Mouse (Mus musculus) liver, embryonic 16.5 days (tissue): ENCODE results near the gene Rapgef4. TPM values are rescaled to one million over a fixed set of nuclear protein-coding genes. Genes with fewer than 3 reads are reported as not detected.

Experiments
- ATAC-seq: fragments of 200-750 bp; cut with Nextera tagmentation; 2 replicates; pipeline ENCODE4 v1.8.0; 2017; ENCODE audit warnings: low read depth, mild to moderate bottlenecking, moderate number of reproducible peaks, moderate library complexity
- H3K27ac ChIP-seq: fragments of 300-500 bp; sonication (generic); 2 replicates; pipeline ENCODE4 v1.5.1; 2014; ENCODE audit warnings: mild to moderate bottlenecking, low read length
- H3K27me3 ChIP-seq: fragments of 300-500 bp; sonication (generic); 2 replicates; pipeline ENCODE4 v1.6.1; 2014; ENCODE audit warnings: low read depth, low read length, mixed read lengths; ENCODE audit not compliant: control insufficient read depth, insufficient read depth
- H3K36me3 ChIP-seq: fragments of 300-500 bp; sonication (generic); 2 replicates; pipeline ENCODE4 v1.6.1; 2014; ENCODE audit warnings: mild to moderate bottlenecking; ENCODE audit not compliant: control insufficient read depth, insufficient read depth
- H3K4me1 ChIP-seq: fragments of 300-500 bp; sonication (generic); 2 replicates; pipeline ENCODE4 v1.6.1; 2014; ENCODE audit warnings: low read depth, low read length, mixed read lengths; ENCODE audit not compliant: control insufficient read depth
- H3K4me2 ChIP-seq: fragments of 300-500 bp; sonication (generic); 2 replicates; pipeline ENCODE4 v1.6.1; 2014; ENCODE audit warnings: low read depth, low read length, mixed read lengths
- H3K4me3 ChIP-seq: fragments of 300-500 bp; sonication (generic); 2 replicates; pipeline ENCODE4 v1.5.1; 2014; ENCODE audit warnings: low read depth, mild to moderate bottlenecking, low read length
- H3K9ac ChIP-seq: fragments of 300-500 bp; sonication (generic); 2 replicates; pipeline ENCODE4 v1.6.1; 2014; ENCODE audit warnings: low read depth, low read length
- H3K9me3 ChIP-seq: fragments of 300-500 bp; sonication (generic); replicated peaks from 2 replicates; pipeline ENCODE4 v1.6.1; 2016; ENCODE audit warnings: low read length; ENCODE audit not compliant: control insufficient read depth
- WGBS: fragments of 180-500 bp; shearing (Covaris S2); extraction: QIAGEN DNeasy Blood & Tissue Kit; methylation state at CpG from one replicate; pipeline ENCODE4 v1.1.7; 2014; ENCODE audit not compliant: insufficient replicate concordance; 5-methylcytosine and 5-hydroxymethylcytosine counted together
- polyA plus RNA-seq: library from polyadenylated mRNA; unstranded; fragments of >200 nt; fragmentation: Nextera tagmentation; extraction: Ambion mirVana; gene quantifications from 2 replicates; pipeline ENCODE4 v1.2.1, GENCODE M21; 2015

The Rapgef4 gene
- polyA plus RNA-seq, 1 experiment from 2014 or later, result 7.8 TPM

DNA sequence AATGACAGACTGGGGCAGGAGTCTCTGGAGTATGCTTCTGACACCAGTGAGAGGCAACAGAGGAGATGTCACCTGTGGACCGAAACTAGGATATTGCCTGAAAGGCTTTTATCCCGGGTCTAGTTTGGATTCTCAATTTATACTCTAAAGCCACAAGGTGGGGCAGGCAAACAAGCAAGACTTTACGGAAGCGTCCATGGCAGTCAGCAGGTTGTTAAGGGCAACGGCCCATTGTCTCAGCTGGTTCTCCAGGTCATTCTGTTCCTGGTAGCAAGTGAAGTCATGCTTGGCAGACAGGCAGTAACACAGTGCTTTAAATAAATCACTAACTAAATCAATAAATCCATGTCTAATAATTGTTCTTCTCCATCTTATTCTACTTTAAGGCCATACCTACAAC lies 24.6 kb upstream of the Rapgef4 start:
- Histone ChIP-seq H3K27me3 (no peaks in the 10 kb centered on the region), H3K4me1 (no peaks in the 10 kb centered on the region), H3K9me3 (no peaks in the 10 kb centered on the region), H3K4me2 (no peak overlapping the region), H3K9ac (no peak overlapping the region), H3K4me3 (no peak overlapping the region), H3K27ac (no peak overlapping the region), H3K36me3 (no peaks in the 10 kb centered on the region)
- no peak for ATAC-seq
- WGBS, result 60% methylated on average over 5 of the region's 5 CpGs

GRCm38 (mm10) chr2:71957951-71958350 lies 23.1 kb upstream of the Rapgef4 start:
- no peak overlapping the region for H3K4me2 ChIP-seq
- ATAC-seq, result no peak
- H3K4me3 ChIP-seq, result no peak overlapping the region
- H3K9me3 ChIP-seq, result no peaks in the 10 kb centered on the region
- H3K4me1 ChIP-seq, result no peaks in the 10 kb centered on the region
- H3K27ac ChIP-seq, result no peak overlapping the region
- H3K9ac ChIP-seq, result no peak overlapping the region
- H3K27me3 ChIP-seq, result no peaks in the 10 kb centered on the region
- no peaks in the 10 kb centered on the region for H3K36me3 ChIP-seq
- WGBS, result 52% methylated on average over 1 of the region's 1 CpGs

DNA sequence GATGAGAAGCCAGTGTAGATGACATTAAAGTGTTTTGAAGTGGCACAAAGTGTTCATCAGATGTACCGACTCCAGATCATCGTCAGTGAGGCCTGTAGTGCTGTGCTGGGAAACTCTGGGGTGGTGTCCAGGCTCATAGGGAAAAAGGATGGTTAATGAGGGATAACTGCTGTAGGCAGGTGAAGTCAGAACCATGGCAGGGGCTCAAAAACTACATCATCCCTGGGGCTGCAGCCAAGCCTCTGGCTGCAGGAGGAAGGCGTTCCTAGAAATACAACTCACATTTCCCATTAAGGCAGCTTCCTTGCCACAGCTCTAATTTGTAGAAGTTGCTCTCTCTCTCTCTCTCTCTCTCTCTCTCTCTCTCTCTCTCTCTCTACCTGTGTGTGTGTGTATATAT lies 22.6 kb upstream of the Rapgef4 start:
- no peak overlapping the region for H3K4me3 ChIP-seq
- no peak overlapping the region for H3K4me2 ChIP-seq
- no peaks in the 10 kb centered on the region for H3K4me1 ChIP-seq
- ATAC-seq, result no peak
- H3K36me3 ChIP-seq, result no peaks in the 10 kb centered on the region
- no peaks in the 10 kb centered on the region for H3K9me3 ChIP-seq
- no peak overlapping the region for H3K27ac ChIP-seq
- no peaks in the 10 kb centered on the region for H3K27me3 ChIP-seq
- no peak overlapping the region for H3K9ac ChIP-seq
- WGBS, result 72% methylated on average over 3 of the region's 3 CpGs

GRCm38 (mm10) chr2:71964216-71964615 lies 16.8 kb upstream of the Rapgef4 start:
- Histone ChIP-seq H3K9ac (no peak overlapping the region), H3K27ac (no peak overlapping the region), H3K36me3 (no peaks in the 10 kb centered on the region), H3K9me3 (no peaks in the 10 kb centered on the region), H3K4me3 (no peak overlapping the region), H3K4me2 (no peak overlapping the region), H3K27me3 (no peaks in the 10 kb centered on the region), H3K4me1 (no peaks in the 10 kb centered on the region)
- 51% methylated on average over 10 of the region's 10 CpGs for whole genome bisulfite sequencing
- no peak for ATAC-seq

DNA sequence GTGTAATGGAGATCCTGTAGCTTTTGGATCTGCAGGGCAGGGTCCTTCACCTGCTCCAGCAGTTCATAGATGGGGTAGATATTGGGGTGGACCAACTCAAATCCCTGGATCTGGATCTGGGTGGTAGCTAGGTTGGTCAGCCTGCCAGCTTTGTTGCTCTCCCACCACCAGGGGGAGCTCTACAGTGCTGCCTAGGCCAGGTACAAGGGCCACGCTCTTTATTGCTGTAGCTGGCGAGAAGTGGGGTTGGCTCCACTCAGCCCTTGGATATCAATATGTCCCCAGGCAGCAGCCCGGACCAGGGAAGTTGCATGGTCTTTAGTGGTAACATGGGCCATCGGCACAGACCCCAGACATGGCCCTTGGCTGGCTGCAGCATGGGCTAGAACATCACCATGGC lies 15.6 kb upstream of the Rapgef4 start:
- no peaks in the 10 kb centered on the region for H3K9me3 ChIP-seq
- H3K27ac ChIP-seq, result no peak overlapping the region
- H3K27me3 ChIP-seq, result no peaks in the 10 kb centered on the region
- no peak overlapping the region for H3K4me2 ChIP-seq
- H3K4me1 ChIP-seq, result no peaks in the 10 kb centered on the region
- no peak overlapping the region for H3K4me3 ChIP-seq
- no peak overlapping the region for H3K9ac ChIP-seq
- H3K36me3 ChIP-seq, result no peaks in the 10 kb centered on the region
- WGBS, result 64% methylated on average over 4 of the region's 4 CpGs
- no peak for ATAC-seq

DNA sequence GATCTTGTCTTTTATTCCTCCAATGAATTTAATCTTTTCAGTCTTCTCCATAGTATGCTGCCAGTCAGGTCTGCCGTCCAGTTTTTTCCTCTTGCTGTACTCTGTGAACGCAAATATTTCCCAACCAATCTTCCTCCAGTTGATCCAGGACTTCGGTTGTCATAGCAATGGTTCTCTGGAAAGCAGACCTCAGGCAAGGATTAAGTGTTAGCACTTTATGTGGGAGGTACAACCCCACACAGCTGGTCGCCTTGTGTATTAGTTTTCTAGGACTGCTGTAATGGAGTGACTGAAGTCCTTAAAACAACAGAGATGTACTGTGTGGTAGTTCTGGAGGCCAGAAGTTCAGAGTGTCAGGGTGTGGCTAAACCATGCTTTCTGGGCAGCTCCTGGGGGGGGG lies 14.3 kb upstream of the Rapgef4 start:
- no peak overlapping the region for H3K4me2 ChIP-seq
- H3K36me3 ChIP-seq, result no peaks in the 10 kb centered on the region
- 59% methylated on average over 4 of the region's 4 CpGs for WGBS
- H3K4me1 ChIP-seq, result no peaks in the 10 kb centered on the region
- no peaks in the 10 kb centered on the region for H3K27me3 ChIP-seq
- ATAC-seq, result no peak
- H3K9me3 ChIP-seq, result no peaks in the 10 kb centered on the region
- H3K27ac ChIP-seq, result no peak overlapping the region
- no peak overlapping the region for H3K9ac ChIP-seq
- H3K4me3 ChIP-seq, result no peak overlapping the region

DNA sequence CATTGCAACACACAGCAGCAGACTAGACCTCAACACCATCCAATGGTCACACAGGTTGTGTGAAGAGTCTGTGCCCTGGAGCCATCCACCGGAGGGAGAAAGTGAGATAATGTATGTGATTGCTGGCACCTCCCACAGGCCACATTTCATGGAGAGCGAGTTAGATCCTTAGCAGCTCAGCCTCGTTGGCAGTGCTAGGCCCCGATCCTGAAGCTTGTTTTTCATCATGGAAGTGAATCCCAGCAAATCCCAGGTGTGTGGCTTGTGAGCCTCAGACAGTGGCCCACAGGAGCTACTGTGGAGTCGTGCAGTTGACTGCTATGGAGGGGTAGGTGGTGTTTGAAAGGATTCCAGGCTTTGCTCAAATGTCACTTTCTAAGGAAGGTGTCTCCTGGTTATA lies 13.2 kb upstream of the Rapgef4 start:
- no peak overlapping the region for H3K9ac ChIP-seq
- ATAC-seq, result no peak
- 50% methylated on average over 5 of the region's 5 CpGs for WGBS

GRCm38 (mm10) chr2:71973646-71974045 lies 7.4 kb upstream of the Rapgef4 start:
- Histone ChIP-seq H3K9ac (no peak overlapping the region), H3K4me3 (no peak overlapping the region), H3K36me3 (no peaks in the 10 kb centered on the region), H3K27ac (no peak overlapping the region), H3K27me3 (no peaks in the 10 kb centered on the region), H3K4me1 (no peaks in the 10 kb centered on the region), H3K9me3 (no peaks in the 10 kb centered on the region), H3K4me2 (no peak overlapping the region)
- no peak for ATAC-seq
- WGBS, result 64% methylated on average over 3 of the region's 3 CpGs

More for the DNA sequence above, 13.2 kb upstream of the Rapgef4 start:
- no peaks in the 10 kb centered on the region for H3K27me3 ChIP-seq
- no peaks in the 10 kb centered on the region for H3K4me1 ChIP-seq
- H3K4me2 ChIP-seq, result no peak overlapping the region
- H3K9me3 ChIP-seq, result no peaks in the 10 kb centered on the region
- H3K36me3 ChIP-seq, result no peaks in the 10 kb centered on the region
- H3K4me3 ChIP-seq, result no peak overlapping the region
- H3K27ac ChIP-seq, result no peak overlapping the region

- Histone ChIP-seq H3K9ac (no peak overlapping the region), H3K4me2 (no peak overlapping the region), H3K9me3 (no peaks in the 10 kb centered on the region), H3K27ac (no peak overlapping the region), H3K4me1 (no peaks in the 10 kb centered on the region), H3K36me3 (no peaks in the 10 kb centered on the region), H3K4me3 (no peak overlapping the region), H3K27me3 (no peaks in the 10 kb centered on the region)
- 71% methylated on average over 10 of the region's 11 CpGs for WGBS
- ATAC-seq, result no peak
Observed at GRCm38 (mm10) chr2:71974143-71974846, 6.7 kb upstream of the Rapgef4 start.
